Mouse (Mus musculus) megakaryocyte, embryonic 14.5 days (primary cell): ENCODE measurements at regions not wholly inside any gene's neighbourhood (a gene's known extent, or its start where the extent isn't known, plus 50 kb on each side); places are given as distances from the start of the nearest gene placed in this dataset.

ENCODE experiments used
- H3K27me3 ChIP-seq: replicated peaks from 2 replicates; pipeline ENCODE3; 2012; ENCODE audit warnings: inconsistent platforms
- H3K36me3 ChIP-seq: replicated peaks from 2 replicates; pipeline ENCODE3; 2012; ENCODE audit warnings: low read length, inconsistent platforms, mixed read lengths
- H3K4me1 ChIP-seq: 2 replicates; pipeline ENCODE4 v1.6.1; 2012; ENCODE audit warnings: inconsistent platforms
- H3K4me3 ChIP-seq: replicated peaks from 2 replicates; pipeline ENCODE3; 2012; ENCODE audit warnings: moderate library complexity, mild to moderate bottlenecking, inconsistent platforms
- H3K9me3 ChIP-seq: 2 replicates; pipeline ENCODE4 v1.6.1; 2012; ENCODE audit warnings: inconsistent platforms
- FLI1 ChIP-seq: IDR thresholded peaks from 2 replicates; pipeline ENCODE4 v1.6.1; 2012; ENCODE audit warnings: low read length, inconsistent platforms, mixed read lengths
- GATA1 ChIP-seq: IDR thresholded peaks from 3 replicates; pipeline ENCODE4 v1.6.1; 2012; ENCODE audit warnings: mixed read lengths, low read length, inconsistent platforms, borderline replicate concordance

DNA sequence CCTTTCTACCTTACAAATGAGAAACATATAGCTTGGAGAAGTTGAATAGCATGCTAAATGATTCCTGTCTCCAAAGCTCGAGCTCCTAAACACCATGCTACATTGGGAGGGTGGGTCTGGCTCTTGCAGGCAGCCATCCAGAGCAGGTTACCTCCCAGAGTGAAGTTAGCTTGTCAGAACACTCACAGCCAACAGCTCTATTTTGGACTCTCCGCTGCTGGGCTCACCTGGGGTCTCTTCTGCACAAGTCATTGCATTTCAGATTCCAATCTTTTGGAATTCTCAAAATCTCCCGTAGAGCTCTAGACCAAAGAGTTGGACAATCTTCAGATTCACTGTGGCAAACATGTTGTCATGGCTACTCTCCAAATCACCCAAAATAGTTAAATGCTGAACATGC, 142.0 kb upstream of the Hnrnpa3 start:
- peaks cover 8% of the 10 kb centered on the region for H3K27me3 ChIP-seq
- no peaks in the 10 kb centered on the region for H3K4me1 ChIP-seq
- no peak overlapping the region for H3K4me3 ChIP-seq
- no peak for TF ChIP-seq GATA1
- H3K9me3 ChIP-seq, result no peaks in the 10 kb centered on the region
- no peaks in the 10 kb centered on the region for H3K36me3 ChIP-seq

DNA sequence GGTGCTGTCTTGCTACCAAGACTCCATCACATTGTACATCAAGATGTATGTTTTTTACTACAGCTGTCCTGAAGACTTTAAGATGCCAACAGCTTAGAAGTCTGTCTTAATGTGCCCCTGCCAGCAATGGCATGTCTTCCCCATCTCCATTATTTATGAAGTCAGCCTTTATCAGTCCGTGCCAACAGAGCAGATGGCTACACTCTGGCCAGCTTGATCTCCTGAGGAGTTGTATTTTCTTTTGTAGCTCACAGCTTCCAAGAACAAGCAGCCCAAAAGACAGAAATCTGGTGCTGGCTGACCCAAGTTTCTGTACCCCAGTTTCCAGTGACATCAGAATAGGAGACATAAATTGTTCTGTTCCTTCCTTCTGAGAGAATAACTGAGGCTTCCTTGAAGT, 140.5 kb upstream of the Hnrnpa3 start:
- peaks cover 8% of the 10 kb centered on the region for H3K27me3 ChIP-seq
- no peaks in the 10 kb centered on the region for H3K4me1 ChIP-seq
- no peaks in the 10 kb centered on the region for H3K36me3 ChIP-seq
- no peak overlapping the region for H3K4me3 ChIP-seq
- no peaks in the 10 kb centered on the region for H3K9me3 ChIP-seq
- TF ChIP-seq GATA1 (no peak), FLI1 (no peak)

- H3K27me3 ChIP-seq, result peaks cover 12% of the 10 kb centered on the region
- H3K4me3 ChIP-seq, result no peak overlapping the region
- peaks cover 2% of the 10 kb centered on the region; the same call in 1 of the 2 replicates for H3K9me3 ChIP-seq
- H3K4me1 ChIP-seq, result no peaks in the 10 kb centered on the region
- H3K36me3 ChIP-seq, result no peaks in the 10 kb centered on the region
- TF ChIP-seq FLI1 (no peak), GATA1 (no peak)
Observed at GRCm38 (mm10) chr2:75525562-75525961, 133.5 kb upstream of the Hnrnpa3 start.

- Histone ChIP-seq H3K9me3 (peaks cover 2% of the 10 kb centered on the region; the same call in 1 of the 2 replicates), H3K27me3 (peaks cover 8% of the 10 kb centered on the region), H3K36me3 (no peaks in the 10 kb centered on the region), H3K4me3 (no peak overlapping the region), H3K4me1 (no peaks in the 10 kb centered on the region)
- TF ChIP-seq FLI1 (no peak), GATA1 (no peak)
Observed at GRCm38 (mm10) chr2:75528706-75529105, 130.4 kb upstream of the Hnrnpa3 start.

- Histone ChIP-seq H3K36me3 (no peaks in the 10 kb centered on the region), H3K4me3 (no peak overlapping the region), H3K4me1 (no peaks in the 10 kb centered on the region), H3K9me3 (no peaks in the 10 kb centered on the region), H3K27me3 (peaks cover 10% of the 10 kb centered on the region)
- TF ChIP-seq FLI1 (no peak), GATA1 (no peak)
Observed at GRCm38 (mm10) chr2:75538114-75538513, 120.9 kb upstream of the Hnrnpa3 start.

DNA sequence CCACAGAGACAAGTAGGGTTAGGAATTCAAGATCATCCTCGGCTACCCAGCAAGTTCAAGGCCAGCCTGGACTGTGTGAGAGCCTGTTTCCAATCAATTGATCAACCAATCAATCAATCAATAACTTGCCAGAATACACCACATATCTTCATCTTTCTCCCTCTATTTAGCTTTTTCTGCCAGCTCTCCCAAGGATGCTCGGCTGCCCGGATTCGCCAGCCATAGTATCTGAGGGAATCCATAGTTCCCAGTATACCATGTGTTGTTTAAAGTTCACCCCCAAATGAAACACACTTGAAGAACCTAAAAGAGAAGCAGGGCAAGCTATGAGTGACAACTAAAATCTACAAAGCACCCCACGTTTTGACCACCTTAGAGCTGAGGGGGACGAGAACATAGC, 119.3 kb upstream of the Hnrnpa3 start:
- no peak for TF ChIP-seq GATA1
- no peak overlapping the region for H3K4me3 ChIP-seq
- H3K36me3 ChIP-seq, result no peaks in the 10 kb centered on the region
- peaks cover 6% of the 10 kb centered on the region for H3K27me3 ChIP-seq
- no peaks in the 10 kb centered on the region for H3K4me1 ChIP-seq
- H3K9me3 ChIP-seq, result no peaks in the 10 kb centered on the region

DNA sequence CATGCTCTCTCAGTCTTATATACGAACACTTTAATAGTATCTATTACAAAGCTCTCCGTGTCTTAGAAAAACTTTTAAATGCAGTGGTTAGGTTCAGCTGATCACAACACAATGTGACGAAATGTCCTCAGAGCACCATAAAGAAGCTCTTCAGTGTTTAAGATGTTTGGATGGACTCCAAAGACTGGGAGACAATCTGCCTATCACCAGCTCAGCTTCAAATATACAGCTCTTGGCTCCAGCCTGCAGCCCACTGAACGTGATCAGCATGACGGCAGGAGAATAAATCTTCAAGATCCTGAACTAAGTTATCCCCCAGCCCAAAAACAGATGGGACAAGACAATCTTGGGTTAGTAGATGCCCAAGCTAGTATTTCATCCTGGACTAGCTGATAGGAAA, 116.7 kb upstream of the Hnrnpa3 start:
- peaks cover 11% of the 10 kb centered on the region for H3K27me3 ChIP-seq
- H3K36me3 ChIP-seq, result no peaks in the 10 kb centered on the region
- H3K9me3 ChIP-seq, result no peaks in the 10 kb centered on the region
- no peaks in the 10 kb centered on the region for H3K4me1 ChIP-seq
- no peak overlapping the region for H3K4me3 ChIP-seq
- no peak for TF ChIP-seq GATA1
- no peak for TF ChIP-seq FLI1

GRCm38 (mm10) chr2:75542781-75543180, 116.3 kb upstream of the Hnrnpa3 start:
- Histone ChIP-seq H3K36me3 (no peaks in the 10 kb centered on the region), H3K4me1 (no peaks in the 10 kb centered on the region), H3K4me3 (no peak overlapping the region), H3K9me3 (no peaks in the 10 kb centered on the region), H3K27me3 (peaks cover 10% of the 10 kb centered on the region)
- TF ChIP-seq FLI1, result no peak

- TF ChIP-seq FLI1 (no peak), GATA1 (no peak)
Observed at GRCm38 (mm10) chr2:75545971-75546370, 113.1 kb upstream of the Hnrnpa3 start.

GRCm38 (mm10) chr2:75555676-75556075, 103.4 kb upstream of the Hnrnpa3 start:
- no peaks in the 10 kb centered on the region for H3K9me3 ChIP-seq
- TF ChIP-seq FLI1 (no peak), GATA1 (no peak)
- H3K27me3 ChIP-seq, result peaks cover 25% of the 10 kb centered on the region
- H3K36me3 ChIP-seq, result no peaks in the 10 kb centered on the region
- H3K4me1 ChIP-seq, result no peaks in the 10 kb centered on the region
- H3K4me3 ChIP-seq, result no peak overlapping the region

More at GRCm38 (mm10) chr2:75545971-75546370, 113.1 kb upstream of the Hnrnpa3 start:
- H3K4me3 ChIP-seq, result no peak overlapping the region
- no peaks in the 10 kb centered on the region for H3K4me1 ChIP-seq
- H3K36me3 ChIP-seq, result no peaks in the 10 kb centered on the region
- H3K9me3 ChIP-seq, result no peaks in the 10 kb centered on the region
- H3K27me3 ChIP-seq, result peaks cover 10% of the 10 kb centered on the region

DNA sequence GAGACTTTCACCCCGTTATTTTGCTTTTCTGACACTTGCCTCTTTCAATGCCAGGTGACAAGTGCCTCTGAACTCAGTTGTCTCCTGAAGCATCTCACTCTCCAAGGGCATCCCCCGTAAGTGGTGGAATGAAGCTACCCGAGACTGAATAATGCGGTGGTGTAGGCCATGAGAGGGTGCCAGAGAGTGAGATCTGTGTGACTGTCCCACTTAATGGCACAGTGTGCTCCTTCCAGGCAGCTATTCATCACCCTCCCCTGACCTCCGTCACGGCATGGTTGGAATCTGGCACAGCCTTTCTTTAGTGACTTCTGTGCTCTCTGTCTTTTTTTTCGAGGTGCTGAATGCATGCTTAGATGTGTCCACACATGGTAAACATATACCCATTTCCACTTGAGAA, 102.3 kb upstream of the Hnrnpa3 start:
- H3K27me3 ChIP-seq, result peaks cover 35% of the 10 kb centered on the region
- TF ChIP-seq GATA1, result no peak
- no peak for TF ChIP-seq FLI1

DNA sequence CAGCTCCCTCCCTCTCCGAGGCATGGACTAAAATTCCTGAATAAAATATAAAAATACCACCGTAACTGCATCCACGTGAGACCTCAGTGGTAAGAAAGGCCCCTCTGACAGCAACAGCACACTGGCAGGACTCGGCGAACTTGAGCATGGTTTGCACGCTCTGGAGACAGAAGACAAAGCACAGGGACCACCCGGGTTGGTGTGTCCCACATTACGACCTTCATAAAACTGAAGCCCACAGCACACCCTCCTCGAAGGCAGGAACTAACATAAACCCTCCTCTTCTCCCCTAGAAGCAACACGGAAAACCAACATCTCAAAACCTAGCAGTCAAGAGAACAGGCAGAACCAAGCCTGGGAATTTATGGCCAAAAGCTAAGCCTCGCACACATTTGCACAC, 101.7 kb upstream of the Hnrnpa3 start:
- TF ChIP-seq GATA1 (no peak), FLI1 (no peak)
- Histone ChIP-seq H3K27me3 (peaks cover 37% of the 10 kb centered on the region), H3K4me1 (no peaks in the 10 kb centered on the region), H3K36me3 (no peaks in the 10 kb centered on the region), H3K4me3 (no peak overlapping the region), H3K9me3 (no peaks in the 10 kb centered on the region)

More for the DNA sequence above, 102.3 kb upstream of the Hnrnpa3 start:
- no peaks in the 10 kb centered on the region for H3K4me1 ChIP-seq
- no peaks in the 10 kb centered on the region for H3K9me3 ChIP-seq
- H3K4me3 ChIP-seq, result no peak overlapping the region
- no peaks in the 10 kb centered on the region for H3K36me3 ChIP-seq
